Mouse (Mus musculus) left cerebral cortex, postnatal 25 days (tissue): ENCODE results near the gene Isoc2b. TPM values are rescaled to one million over a fixed set of nuclear protein-coding genes. Genes with fewer than 3 reads are reported as not detected.

Experiments used
- total RNA-seq, 2 experiments: library from RNA; stranded (reverse); gene quantifications; 2 replicates each; pipeline ENCODE4 v1.2.3; 2021

Isoc2b gene
- total RNA-seq, 2 experiments from 2014 or later = 3.3 to 4.1 TPM

Other genes starting within 250 kb of the Isoc2b start
- 10 to 100 TPM; 14.0 to 16.7 TPM for gene Tmem86b, start 238.8 kb downstream of the Isoc2b start, total RNA-seq
- 100 to 1,000 TPM; 145 to 148 TPM for gene Ppp6r1, start 211.2 kb downstream of the Isoc2b start, total RNA-seq
- 100 to 1,000 TPM in 1 of 2 experiments, 10 to 100 TPM in 1; 91.8 to 105 TPM for gene Hspbp1, start 185.2 kb downstream of the Isoc2b start, total RNA-seq
- 100 to 1,000 TPM; 394 to 407 TPM for gene Brsk1, start 179.7 kb downstream of the Isoc2b start, total RNA-seq
- not detected for gene Tmem150b, start 145.0 kb downstream of the Isoc2b start, total RNA-seq
- gene Kmt5c, start 130.1 kb downstream of the Isoc2b start, total RNA-seq = 10 to 100 TPM; 25.0 to 30.4 TPM
- gene Cox6b2, start 117.2 kb downstream of the Isoc2b start, total RNA-seq = 1 to 10 TPM; 4.6 to 5.9 TPM
- gene Fam71e2, start 99.0 kb downstream of the Isoc2b start, total RNA-seq = not detected
- under 1 TPM; 0.69 to 0.83 TPM for gene Il11, start 87.4 kb downstream of the Isoc2b start, total RNA-seq
- gene Tmem190, start 87.3 kb downstream of the Isoc2b start, total RNA-seq = not detected
- 1 to 10 TPM; 2.3 to 3.0 TPM for gene Tmem238, start 80.6 kb downstream of the Isoc2b start, total RNA-seq
- 100 to 1,000 TPM; 428 to 431 TPM for gene Rpl28, start 77.4 kb downstream of the Isoc2b start, total RNA-seq
- gene Ube2s, start 57.7 kb downstream of the Isoc2b start, total RNA-seq = 100 to 1,000 TPM; 108 to 110 TPM
- 100 to 1,000 TPM; 115 to 148 TPM for gene Shisa7, start 25.6 kb downstream of the Isoc2b start, total RNA-seq
- gene Isoc2a, start 6.9 kb upstream of the Isoc2b start, total RNA-seq = 10 to 100 TPM; 10.4 to 11.0 TPM
- gene Gm36210, start 36.3 kb upstream of the Isoc2b start, total RNA-seq = under 1 TPM in 1 of 2 experiments, not detected in 1; 0.25 TPM
- 10 to 100 TPM; 14.3 to 14.6 TPM for gene Zfp628, start 45.0 kb upstream of the Isoc2b start, total RNA-seq
- 100 to 1,000 TPM in 1 of 2 experiments, 10 to 100 TPM in 1; 94.4 to 103 TPM for gene Nat14, start 51.8 kb upstream of the Isoc2b start, total RNA-seq
- 1 to 10 TPM; 2.3 to 2.4 TPM for gene Ssc5d, start 55.5 kb upstream of the Isoc2b start, total RNA-seq
- not detected for gene Sbk2, start 94.1 kb upstream of the Isoc2b start, total RNA-seq
- gene Sbk3, start 100.9 kb upstream of the Isoc2b start, total RNA-seq = under 1 TPM; 0.34 to 0.85 TPM
- 10 to 100 TPM; 24.8 to 33.7 TPM for gene Zfp579, start 125.9 kb upstream of the Isoc2b start, total RNA-seq
- gene Zfp524, start 144.2 kb upstream of the Isoc2b start, total RNA-seq = 1 to 10 TPM; 6.9 TPM
- gene Fiz1, start 144.4 kb upstream of the Isoc2b start, total RNA-seq = 10 to 100 TPM; 21.2 to 31.2 TPM
- gene Gm44973, start 145.2 kb upstream of the Isoc2b start, total RNA-seq = not detected
- 10 to 100 TPM; 32.9 to 34.5 TPM for gene Zfp865, start 150.1 kb upstream of the Isoc2b start, total RNA-seq
- gene Ccdc106, start 150.3 kb upstream of the Isoc2b start, total RNA-seq = 10 to 100 TPM; 52.0 to 65.0 TPM
- 1 to 10 TPM in 1 of 2 experiments, under 1 TPM in 1; 0.85 to 1.2 TPM for gene 4632433K11Rik, start 163.9 kb upstream of the Isoc2b start, total RNA-seq
- gene Zfp784, start 168.2 kb upstream of the Isoc2b start, total RNA-seq = 1 to 10 TPM; 5.4 to 6.5 TPM
- gene Zfp580, start 181.3 kb upstream of the Isoc2b start, total RNA-seq = 10 to 100 TPM; 36.8 to 41.7 TPM
- gene U2af2, start 191.9 kb upstream of the Isoc2b start, total RNA-seq = 100 to 1,000 TPM; 171 to 180 TPM
- gene Epn1, start 210.0 kb upstream of the Isoc2b start, total RNA-seq = 100 to 1,000 TPM; 454 to 461 TPM
- gene Rfpl4, start 246.7 kb upstream of the Isoc2b start, total RNA-seq = not detected